Mouse (Mus musculus) embryo, embryonic 11.5 days (tissue): ENCODE data around the gene Gpr39.
"Not testable (repeated sequence)": the region's sequence is repeated elsewhere in the genome, so short reads cannot be mapped to it uniquely, and the experiment has no call there.

Experiments
- DNase-seq: peaks from one replicate; pipeline ENCODE4 v3.0.0-alpha.2; 2012; ENCODE audit warnings: low read depth, low spot score

Gpr39 gene

DNA sequence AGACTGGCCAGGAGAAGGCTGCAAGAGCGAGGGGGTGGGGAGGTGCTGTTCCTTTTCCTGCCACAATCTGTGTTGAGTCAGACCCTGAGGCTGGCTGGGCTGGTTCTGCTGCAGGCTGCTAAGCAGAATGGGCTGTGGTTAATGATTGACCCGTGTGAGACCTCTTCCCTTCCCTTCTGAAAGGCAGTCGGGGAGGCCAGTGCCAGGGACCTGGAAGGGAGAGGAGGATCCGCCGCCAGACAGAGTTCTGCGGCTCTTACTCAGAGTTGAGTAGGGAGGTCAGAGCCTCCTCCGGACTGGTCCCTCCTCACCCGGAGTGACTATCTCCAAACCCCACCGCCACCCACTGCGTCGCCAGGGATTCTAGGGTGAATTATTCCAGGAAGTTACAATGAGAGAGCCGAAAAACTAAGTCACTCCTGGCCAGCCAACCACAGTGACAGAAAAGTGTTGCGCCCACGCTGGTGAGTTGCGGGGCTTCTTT is at the start of gene Gpr39:
TSS of gene Gpr39 (plus strand) at position 206 of the 484 bp plus-strand sequence.
- DNase-seq = no peak

DNA sequence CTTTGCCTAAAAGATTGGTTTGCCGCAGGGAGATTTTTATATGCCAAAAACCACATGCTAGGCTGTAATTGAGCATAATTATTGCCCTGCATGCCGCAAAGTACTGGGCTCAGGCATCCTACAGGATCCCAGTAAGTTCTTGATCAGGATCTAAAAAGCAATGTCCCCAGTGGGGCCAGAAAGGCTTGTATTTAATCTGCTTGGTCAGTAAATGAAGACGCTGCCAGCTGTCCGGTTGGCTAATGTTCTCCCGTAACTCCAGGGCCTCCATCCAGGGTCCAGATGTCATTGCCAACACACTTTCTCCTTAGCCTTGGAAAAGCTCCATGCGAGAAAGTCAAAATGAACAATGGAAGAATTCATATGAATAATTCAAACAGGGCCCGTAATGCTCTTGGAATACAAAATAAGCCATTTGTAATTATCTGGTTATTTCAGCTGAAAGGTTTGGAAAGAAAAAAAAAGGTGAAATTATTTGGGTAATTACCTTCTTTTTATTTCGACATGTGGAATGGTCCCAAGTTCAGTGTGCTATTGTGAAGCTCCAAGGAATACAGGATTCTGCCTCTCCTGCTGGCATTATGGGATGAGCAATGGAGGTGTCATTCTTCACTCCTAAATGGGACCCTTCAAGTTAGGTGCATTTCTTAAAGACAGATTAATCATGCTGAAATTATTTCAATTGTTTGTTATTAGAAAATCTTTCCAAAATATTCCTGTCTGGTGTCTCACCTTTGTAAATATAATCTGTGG is 37.1 kb upstream of the Gpr39 start:
- DNase-seq = no peak

DNA sequence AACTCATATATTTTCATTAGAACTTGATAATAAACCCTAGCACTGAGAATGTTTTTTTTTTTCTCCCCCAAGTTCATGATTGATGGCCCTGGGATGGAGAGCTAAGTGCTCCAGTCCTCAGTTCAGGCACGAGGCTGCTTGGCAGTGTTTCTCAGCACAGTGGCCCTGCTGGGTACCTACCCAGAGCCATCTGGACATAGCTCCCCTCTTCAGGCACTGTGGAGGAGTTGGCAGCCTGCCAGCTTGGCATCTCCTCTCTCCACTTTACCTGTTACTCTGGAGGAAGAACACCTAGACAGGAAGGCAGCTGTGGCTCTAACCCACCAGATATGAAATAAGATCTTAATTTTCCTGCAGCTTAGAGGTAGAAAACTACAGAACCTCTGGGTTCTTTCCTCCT is 33.2 kb upstream of the Gpr39 start:
- no peak for DNase-seq

DNA sequence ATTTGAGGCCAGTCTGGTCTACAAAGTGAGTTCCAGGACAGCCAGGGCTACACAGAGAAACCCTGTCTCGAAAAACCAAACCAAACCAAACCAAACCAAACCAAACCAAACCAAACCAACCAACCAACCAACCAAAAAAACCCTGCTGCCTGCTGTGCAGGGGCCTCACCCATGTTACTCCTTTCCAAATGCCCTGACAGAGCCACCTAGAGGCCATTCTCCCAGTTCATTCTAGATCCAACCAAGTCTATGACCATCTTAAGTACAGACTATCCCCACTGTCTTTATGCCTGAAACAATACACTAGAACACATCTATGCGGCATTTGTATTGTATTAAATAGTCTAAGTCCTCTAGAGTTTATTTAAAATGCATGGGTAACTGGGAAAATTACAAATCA is 30.0 kb upstream of the Gpr39 start:
- not testable (repeated sequence) for DNase-seq

DNA sequence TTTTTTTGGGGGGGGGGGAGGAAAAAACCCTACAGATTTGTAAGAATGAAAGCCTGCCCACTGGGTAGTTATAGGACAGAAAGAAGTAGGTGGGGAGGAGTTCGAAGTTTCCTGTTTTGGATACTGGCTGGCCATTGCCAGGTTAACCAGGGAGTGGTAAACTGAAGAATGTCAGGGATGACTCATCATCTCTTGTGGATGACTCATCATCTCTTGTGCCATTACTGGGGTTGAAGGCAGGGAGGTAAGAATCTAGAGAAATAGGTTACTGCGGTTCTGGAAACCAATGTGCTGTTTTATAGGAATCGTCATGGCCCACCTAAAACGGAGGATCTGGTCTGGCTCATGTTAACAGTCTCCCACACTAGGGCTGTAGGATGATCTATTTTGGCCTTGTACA is 28.8 kb upstream of the Gpr39 start:
- no peak for DNase-seq

DNA sequence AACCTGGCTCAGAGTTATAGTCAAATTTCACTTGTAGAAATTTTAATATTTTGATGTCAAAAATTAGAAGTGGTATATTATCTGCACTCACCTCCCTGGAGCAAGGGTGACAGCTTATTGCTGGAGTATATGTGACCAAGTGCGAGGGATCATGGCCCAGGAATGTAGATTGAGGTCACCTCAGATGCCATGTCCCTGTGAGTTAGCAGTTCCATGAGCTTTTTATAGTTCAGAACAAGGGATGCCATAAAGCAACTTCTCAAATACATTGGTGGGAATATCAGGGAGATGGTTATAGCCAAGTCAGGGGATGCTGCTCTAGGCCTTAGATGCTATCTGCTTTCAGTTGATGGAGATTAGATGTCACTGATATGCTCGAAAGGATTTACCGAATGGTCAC is 27.7 kb upstream of the Gpr39 start:
- DNase-seq = no peak

DNA sequence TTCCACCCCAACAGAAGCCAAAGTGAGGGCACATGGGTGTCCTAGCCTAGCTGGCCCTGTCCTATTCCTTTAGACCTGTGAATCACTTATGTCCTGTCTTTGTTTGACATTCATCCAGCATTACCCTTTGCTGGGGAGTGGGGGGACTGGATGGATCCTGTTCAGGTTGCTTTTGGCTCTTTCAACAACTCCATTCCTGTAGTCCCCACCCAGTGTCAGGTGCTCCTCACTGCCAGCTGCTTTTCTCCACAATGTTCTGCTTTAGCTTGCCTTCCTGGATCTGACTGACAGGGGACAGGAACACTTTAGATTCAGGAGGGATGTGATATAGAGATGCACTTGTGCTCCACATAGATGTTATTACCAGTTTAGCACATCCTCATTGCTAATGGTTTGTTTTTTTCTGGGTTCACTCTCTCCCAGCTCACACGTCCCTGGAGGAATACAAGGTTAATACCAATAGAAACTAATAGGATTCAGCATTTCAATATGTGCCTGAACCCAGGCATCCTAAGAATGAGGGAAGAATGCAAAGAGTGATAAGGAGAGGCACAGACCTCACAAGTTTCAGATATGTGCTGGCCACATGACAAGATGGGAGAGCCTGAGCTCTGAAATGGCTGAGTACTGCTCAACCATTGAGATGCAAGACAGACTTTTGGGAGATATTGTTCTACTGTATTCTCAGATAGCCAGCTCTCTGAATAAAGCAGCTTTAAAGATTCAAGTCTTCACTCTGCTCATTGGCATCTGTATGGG is 23.8 kb upstream of the Gpr39 start:
- DNase-seq = no peak

DNA sequence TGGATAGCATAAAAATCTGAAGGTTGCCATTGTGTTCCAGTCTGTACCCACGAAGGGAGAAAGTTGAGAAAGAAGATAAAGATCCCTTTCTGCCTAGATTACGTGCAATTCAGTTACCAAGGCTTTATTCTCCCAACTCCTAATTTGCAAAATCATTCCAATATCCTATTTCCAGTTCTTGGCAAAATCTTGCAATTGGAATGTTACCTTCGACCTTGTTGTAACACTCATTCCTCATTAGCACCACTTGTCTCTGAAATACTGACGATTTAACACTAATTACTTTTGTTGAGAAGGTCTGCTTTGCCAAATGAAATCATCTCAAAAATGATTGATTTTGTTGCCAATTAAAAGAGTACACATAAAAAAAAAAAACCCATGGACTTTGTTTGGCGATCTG is 19.4 kb upstream of the Gpr39 start:
- no peak for DNase-seq

DNA sequence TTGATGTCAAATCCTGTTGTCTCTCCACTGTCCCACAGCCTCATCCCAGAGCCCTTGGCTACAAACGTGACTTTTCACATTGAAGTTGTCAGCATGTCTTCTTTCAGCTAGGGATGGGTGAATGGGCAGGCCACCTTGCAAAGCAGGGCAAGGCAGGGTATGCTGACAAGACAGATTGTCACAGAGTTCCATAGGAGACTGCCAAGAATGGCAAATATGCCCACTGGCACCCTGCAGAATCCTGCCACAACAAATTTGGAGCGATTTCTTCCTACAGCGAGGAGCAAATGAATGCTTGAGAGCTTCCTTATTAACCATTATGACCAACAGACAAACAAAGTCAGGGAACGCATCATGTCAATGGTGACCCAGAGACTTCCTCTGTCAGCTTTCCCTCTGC is 16.6 kb upstream of the Gpr39 start:
- DNase-seq = no peak

DNA sequence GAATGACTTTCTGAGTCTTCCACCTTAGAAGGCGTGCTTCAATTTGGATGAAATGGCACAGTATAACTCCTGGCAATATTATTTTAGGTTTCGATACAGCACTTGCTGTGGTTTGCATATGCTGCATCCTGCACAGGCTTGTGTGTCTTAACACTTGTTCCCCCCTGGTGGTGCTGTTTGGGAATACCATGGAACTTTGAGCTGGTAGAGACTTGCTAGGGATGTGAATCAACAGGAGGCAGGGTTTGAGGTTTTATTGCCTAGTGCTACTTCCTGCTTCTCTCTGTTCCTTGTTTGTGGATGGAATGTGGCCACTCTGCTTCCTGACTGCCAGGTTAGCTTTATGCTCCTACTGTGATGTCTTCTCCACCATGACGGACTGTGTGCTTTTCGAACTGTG is 15.9 kb upstream of the Gpr39 start:
- no peak for DNase-seq

DNA sequence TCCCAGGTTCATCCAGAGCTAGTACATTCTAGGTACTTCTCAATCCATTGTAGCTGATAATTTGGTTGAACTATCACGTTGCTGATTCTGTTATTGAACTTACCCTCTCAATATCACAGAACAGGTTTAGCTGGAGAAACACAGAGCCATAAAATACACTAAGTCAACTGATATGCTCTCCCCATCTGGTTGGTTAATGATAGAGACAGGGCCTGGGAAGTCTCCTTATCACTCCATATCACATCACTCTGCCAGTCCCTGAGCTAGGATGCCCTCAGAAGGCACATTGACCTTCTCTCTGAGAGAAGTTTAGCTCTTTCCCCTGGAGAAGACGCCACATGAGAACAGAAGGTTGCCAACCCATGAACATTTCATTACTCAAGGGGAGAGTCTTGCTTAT is 14.7 kb upstream of the Gpr39 start:
- no peak for DNase-seq

DNA sequence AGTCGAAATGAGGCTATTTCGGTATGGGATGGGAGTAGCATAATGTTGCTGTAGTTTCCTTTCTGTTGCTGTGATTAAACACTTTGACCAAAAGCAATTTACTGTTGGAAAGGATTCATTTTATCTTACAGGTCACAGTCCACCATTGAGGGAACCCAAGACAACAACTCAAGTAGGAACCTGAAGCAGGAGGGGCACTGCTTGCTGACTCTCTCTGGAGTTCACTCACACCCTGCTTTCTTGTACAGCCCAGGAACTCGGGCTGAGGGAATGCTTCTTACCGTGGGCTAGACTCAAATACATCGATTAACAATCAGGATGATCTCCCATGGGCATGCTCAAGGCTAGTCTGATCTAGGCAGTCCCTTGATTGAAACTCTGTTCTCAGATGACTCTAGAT is 14.1 kb upstream of the Gpr39 start:
- DNase-seq = no peak

DNA sequence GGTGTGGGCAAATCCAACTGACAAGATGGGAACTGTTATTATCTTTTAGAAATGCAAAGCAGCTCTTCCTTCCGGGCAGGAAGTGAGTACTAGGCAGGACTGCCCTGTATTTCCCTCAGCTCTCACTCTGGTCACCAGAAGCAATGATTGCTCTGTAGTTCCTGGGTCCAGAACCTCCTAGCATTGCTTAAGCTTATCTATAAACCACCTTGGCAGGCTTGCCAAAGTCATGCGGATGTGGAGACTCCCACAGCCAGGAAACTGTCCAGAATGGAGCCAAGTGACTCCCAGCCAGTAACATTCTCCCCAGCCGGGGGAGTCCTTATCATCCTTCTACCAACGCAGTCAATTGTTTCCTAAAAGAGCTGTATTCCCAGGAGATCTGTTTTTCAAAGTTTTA is 13.7 kb upstream of the Gpr39 start:
- DNase-seq = no peak

DNA sequence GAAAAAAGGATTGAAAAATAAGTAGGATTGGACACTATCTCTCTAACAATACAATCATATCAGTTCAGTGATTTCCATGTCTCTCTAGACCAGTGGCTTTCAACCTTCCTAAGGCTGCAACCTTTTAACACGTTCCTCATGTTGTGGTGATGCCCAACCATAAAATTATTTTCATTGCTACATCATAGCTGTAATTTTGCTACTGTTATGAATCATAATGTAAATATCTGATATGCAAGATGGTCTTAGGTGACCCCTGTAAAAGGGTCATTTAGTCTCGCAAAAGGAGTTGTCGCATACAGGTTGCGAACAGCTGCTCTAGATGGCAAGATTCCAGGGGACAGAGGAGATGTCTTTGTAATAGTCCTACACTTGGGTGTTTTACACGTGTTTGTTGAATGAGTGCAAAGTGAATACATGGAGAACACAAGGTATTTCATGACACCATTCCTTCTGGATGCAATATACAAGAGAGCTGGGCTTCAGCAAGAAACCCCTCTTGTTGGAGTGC is 11.6 kb upstream of the Gpr39 start:
- DNase-seq = no peak

DNA sequence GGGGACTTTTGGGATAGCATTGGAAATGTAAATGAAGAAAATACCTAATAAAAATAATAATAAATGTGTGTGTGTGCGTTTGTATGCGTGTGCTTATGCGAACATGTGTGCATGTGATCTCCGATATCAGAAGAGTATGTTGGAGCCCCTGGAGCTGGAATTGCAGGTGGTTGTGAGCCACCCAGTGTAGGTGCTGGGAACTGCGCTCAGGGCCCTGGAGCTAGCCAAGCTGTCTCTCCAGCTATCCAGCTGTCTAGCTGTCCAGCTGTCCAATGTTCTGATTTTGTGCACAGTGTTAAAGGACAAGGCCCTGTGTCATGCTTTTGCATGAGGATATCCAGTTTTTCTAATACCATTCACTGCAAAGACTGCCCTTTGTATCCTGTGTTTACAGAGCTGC is 7.8 kb upstream of the Gpr39 start:
- DNase-seq = no peak

DNA sequence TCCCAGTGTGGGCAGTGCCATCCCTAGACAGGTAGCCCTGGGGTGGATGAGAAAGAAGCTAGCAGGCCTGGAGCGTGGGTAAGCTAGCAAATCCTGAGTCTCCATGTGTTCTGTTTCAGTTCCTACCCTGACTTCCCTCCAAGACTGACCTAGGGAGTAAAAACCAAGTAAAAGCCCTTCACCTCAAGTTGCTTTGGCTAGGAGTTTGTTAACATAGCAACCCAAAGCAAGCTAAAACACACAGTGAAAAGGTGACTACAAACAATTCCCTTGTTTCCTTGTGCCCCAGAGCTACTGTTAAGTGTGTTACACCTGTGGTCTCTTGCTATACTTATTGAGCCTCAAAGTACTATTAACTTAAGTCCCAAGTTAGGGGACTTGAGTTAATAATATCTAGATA is 1.6 kb upstream of the Gpr39 start:
- no peak for DNase-seq

DNA sequence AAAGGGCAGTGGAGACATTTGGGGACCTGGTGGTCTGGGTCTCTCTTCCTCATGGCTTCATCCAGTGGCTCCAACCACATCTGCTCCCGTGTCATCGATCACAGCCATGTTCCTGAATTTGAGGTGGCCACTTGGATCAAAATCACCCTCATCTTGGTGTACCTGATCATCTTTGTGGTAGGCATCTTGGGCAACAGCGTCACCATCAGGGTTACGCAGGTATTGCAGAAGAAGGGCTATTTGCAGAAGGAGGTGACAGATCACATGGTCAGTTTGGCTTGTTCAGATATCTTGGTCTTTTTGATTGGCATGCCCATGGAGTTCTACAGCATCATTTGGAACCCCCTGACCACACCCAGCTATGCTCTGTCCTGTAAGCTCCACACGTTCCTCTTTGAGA is 491 bp downstream of the Gpr39 start:
- no peak for DNase-seq

DNA sequence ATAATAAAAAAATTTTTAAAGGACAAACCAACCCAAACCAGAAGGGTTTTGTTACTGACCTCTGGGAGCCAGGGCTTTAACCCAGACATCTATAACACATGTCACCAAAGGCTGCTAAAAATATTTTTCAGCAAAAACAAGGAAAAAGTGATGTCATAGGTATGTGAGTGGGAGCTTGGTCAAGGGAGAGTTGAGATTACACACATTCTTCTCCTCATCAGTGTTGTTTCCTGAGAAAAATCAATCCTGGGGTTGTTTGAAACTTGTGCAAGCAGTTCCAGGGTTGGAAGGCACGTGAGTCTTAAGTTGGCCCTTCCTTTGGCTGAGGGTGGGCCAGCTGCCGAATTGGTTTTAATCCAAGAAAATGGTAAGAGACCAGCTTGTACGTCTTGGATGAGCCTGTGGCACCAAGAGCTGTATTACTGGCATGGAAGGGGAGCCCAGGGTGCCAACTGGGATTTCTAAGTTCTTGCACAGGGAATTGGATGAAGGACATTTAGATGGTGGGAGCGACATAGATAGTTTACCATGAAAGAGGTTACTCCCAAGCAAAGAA is 2.8 kb downstream of the Gpr39 start:
- no peak for DNase-seq

DNA sequence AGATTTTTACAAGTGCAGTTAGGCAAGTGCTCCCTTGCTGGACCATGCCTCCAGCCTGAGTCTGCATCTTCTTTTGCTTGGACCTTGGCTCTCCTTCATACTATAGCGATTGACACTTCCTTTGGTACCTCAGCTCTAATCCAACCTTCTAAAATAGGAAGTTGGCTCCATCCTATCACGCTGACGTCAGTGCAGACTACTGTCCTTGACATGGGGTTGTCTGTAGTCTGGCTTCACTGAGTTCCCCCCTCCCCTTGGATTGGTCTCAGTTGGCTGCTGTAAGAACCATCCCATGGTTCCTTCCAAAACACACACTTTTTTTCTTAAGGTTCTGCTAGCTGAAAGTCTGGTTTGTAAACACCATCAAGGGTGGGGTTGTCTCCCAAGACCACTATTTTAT is 7.6 kb downstream of the Gpr39 start:
- DNase-seq = no peak

DNA sequence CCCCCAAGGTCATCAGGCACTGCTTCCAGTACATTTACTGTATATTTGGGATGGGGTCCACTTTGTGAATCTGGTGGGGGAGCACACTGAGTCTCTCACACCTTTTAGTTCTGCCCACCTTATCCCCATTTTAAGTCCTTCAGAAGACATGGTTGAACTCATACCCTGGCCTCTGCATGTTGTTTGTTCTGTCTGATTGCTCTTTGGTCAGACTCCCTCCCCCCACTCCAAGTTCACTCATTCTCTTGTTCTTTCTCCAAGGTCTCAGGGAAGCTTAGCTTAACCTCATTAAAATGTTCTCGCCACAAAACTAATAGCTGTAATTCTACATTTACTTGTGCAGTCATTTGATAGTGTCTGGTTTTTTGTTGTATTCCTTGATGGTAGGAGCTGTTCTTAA is 8.5 kb downstream of the Gpr39 start:
- no peak for DNase-seq

DNA sequence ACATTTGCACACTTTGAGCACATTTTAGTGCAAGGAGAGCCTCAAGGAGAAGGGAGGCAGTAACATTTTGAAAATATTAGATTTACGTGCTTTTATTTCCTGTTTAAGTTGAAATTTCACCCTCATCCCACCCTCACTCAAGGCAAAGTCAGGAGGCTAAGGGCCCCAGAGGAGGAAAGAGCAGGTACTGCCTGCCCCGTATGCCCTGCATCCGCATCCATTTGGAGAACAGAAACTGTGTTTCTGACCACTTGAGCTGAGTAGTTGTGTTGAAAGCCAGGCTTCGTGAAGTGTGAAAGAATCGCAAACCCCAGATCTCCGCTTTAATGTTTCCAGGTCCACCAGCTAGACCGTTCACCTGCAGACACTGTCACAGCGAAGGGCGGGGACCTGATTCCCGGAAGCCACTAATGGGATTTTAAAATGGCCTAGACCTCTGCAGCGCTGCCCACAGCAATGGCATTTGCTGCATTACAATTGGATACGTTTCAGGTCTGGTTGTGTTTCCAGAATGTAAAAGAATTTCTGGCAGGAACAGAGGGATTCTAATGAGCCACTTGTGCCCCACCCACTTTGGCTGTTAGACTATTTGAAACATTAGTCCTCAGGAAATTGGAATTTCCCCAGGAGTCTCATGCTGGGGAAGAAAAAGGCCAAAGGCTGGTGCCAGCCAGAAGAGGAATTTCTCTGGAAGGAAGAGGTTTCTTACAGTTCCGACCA is 11.1 kb downstream of the Gpr39 start:
- DNase-seq = no peak

DNA sequence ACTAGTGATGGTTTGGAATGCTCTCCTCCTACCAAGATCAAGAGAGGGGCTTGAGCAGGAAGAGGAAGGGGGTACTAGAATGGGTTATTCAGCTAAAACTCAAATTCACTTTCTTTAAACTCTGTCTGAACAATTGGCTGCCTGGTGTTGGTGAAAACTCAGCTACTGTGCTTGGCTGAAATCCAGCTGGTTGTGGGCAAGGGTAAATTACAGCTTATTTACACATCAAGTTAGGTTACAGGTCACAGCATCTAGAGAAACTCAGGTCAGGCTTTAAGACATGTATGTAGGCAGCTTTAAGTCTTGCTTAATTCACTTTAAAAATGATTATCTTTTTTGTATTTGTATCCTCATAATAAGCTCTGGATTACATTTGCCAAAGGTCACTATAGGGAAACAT is 16.7 kb downstream of the Gpr39 start:
- no peak for DNase-seq
